Comparison of ENCODE assay signal across 11 mouse cellular contexts in the genomic region with DNA sequence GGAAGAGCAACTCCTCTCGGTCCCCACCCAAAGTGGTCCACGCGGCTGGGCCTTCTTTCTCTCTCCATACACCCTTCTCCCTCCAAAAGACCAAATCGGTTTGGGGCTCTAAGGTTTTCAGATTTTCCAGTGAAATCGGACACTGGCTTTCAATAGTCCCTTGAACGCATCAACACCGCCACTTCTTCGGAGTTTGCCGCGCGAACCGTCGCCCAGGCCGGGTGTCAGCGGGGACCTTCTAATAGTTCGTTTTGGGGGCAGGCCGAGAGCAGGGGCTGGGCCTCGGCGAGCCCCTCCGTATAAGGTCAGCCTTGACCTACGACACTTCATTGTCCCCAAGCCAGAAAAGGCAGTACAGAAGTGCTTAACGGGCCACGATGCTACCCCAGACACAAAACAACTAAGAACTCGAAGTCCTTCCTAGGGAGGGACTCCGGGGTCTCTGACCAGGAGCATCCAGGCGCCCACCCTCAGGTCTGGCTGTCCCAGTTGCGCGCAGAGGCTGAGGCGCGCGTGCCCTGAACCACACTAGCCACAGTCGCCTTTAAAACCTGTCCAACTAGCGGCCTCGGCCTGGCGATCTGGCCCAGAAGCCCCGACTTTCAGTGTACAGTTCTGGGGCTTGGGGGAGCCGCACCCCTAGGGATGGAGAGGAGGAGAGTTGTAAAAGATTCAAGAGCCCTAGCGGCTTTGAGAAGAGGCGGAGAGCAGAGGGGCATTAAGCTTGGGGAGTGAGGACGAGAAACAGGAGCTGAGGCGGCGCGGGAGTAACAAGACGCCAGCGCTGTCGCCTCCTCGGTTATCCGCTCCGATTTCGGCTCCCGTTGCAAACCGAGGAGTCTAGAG. TPM values are rescaled to one million over a fixed set of nuclear protein-coding genes. Genes with fewer than 3 reads are reported as not detected.
DNase-seq lines count a peak whose midpoint lies in the region; ATAC-seq and TF ChIP-seq lines count a peak whose summit lies in the region.
"Had no signal": no experiment of that assay in that cellular context is flagged by ENCODE, and none has a peak within 500 bp of the region (broad histone marks: within the 10 kb centered on the region; RNA-seq: fewer than 3 reads in every experiment).

No protein-coding gene starts in this region.

- H3K27ac ChIP-seq in gastrocnemius, adult 2 months, result no peak overlapping the region
- H3K27ac ChIP-seq in forebrain, embryonic 13.5 days, result peak overlapping the region; percentile 53
- H3K27ac ChIP-seq in limb, embryonic 14.5 days (replicated peaks; ENCODE audit: low read depth, low read length), result no peak overlapping the region
- H3K27ac ChIP-seq: stomach, embryonic 15.5 days had no signal

- peak overlapping the region; percentile 69 for H3K9ac ChIP-seq in forebrain, embryonic 13.5 days
- H3K9ac ChIP-seq in limb, embryonic 14.5 days (ENCODE audit: low read depth, low read length, severe bottlenecking), result no peak overlapping the region
- H3K9ac ChIP-seq: stomach, embryonic 15.5 days had no signal

- no peak for TF ChIP-seq POLR2A in limb, embryonic 14.5 days (IDR thresholded peaks at IDR 0.05; ENCODE audit: borderline replicate concordance, extremely low read depth, insufficient read depth, insufficient read length)

- H3K36me3 ChIP-seq in forebrain, embryonic 13.5 days (ENCODE audit: poor library complexity, severe bottlenecking), result no peaks in the 10 kb centered on the region
- no peaks in the 10 kb centered on the region for H3K36me3 ChIP-seq in limb, embryonic 14.5 days (ENCODE audit: control insufficient read depth, insufficient read depth, low read length)
- H3K36me3 ChIP-seq: stomach, embryonic 15.5 days had no signal

- H3K4me3 ChIP-seq in gastrocnemius, adult 2 months, result peak overlapping the region; percentile 53; the same call in 1 of the 2 replicates
- peak overlapping the region; percentile 44 for H3K4me3 ChIP-seq in forebrain, embryonic 13.5 days
- no peak overlapping the region for H3K4me3 ChIP-seq in limb, embryonic 14.5 days (replicated peaks; ENCODE audit: low read length)
- H3K4me3 ChIP-seq: stomach, embryonic 15.5 days had no signal

- H3K27me3 ChIP-seq in forebrain, embryonic 13.5 days, result peaks cover 88% of the 10 kb centered on the region
- peaks cover 98% of the 10 kb centered on the region for H3K27me3 ChIP-seq in limb, embryonic 14.5 days (ENCODE audit: control insufficient read depth, insufficient read depth, low read length)

- H3K9me3 ChIP-seq in forebrain, embryonic 13.5 days (replicated peaks), result no peaks in the 10 kb centered on the region
- H3K9me3 ChIP-seq in limb, embryonic 14.5 days (ENCODE audit: control insufficient read depth, low read length), result no peaks in the 10 kb centered on the region
- H3K9me3 ChIP-seq: stomach, embryonic 15.5 days had no signal

- DNase-seq in gastrocnemius, adult 2 months, result no peak
- DNase-seq in gastrocnemius, postnatal 25 days, result no peak
- peak; percentile 78 for DNase-seq in ZHBTc4 (ENCODE audit: low read depth, low spot score)
- DNase-seq in limb, embryonic 14.5 days (ENCODE audit: low spot score), result no peak
- DNase-seq in ovary, postnatal 14 days (ENCODE audit: low spot score), result no peak
- no peak for DNase-seq in urinary bladder, postnatal 10 days (ENCODE audit: low spot score)
- no peak for DNase-seq in thymus, adult 18-20 months

- no peak for TF ChIP-seq CTCF in gastrocnemius, adult 2 months (IDR thresholded peaks at IDR 0.05)

- intact Hi-C loops in gastrocnemius, adult 2 months (cut with DNase I), result no loop called here

- whole genome bisulfite sequencing in forebrain, embryonic 13.5 days, result under 1% methylated on average over 52 of the region's 52 CpGs
- under 1% methylated on average over 51 of the region's 52 CpGs for WGBS in limb, embryonic 14.5 days

- peak overlapping the region; percentile 53 for H3K4me2 ChIP-seq in forebrain, embryonic 13.5 days
- no peak overlapping the region for H3K4me2 ChIP-seq in limb, embryonic 14.5 days (replicated peaks; ENCODE audit: low read depth, low read length, severe bottlenecking)
- H3K4me2 ChIP-seq: stomach, embryonic 15.5 days had no signal

- H3K4me1 ChIP-seq in forebrain, embryonic 13.5 days, result peaks cover 71% of the 10 kb centered on the region
- H3K4me1 ChIP-seq in limb, embryonic 14.5 days (ENCODE audit: control insufficient read depth, insufficient read depth, low read length), result peaks cover 8% of the 10 kb centered on the region; the same call in 1 of the 2 replicates
- H3K4me1 ChIP-seq: stomach, embryonic 15.5 days had no signal

- no peak for ATAC-seq in forebrain, embryonic 13.5 days
- ATAC-seq in limb, embryonic 14.5 days (ENCODE audit: low FRiP score, low read depth), result peak; percentile 16; the same call in 1 of the 2 replicates

RNA-seq across cellular contexts. Expression of a gene that starts 7.6 kb away (rescaled TPM):
- total RNA-seq in gastrocnemius, adult 2 months (2021), result not detected
- total RNA-seq in gastrocnemius, postnatal 25 days (2021), result not detected
- polyA plus RNA-seq in forebrain, embryonic 13.5 days (2015; fragmentation: Nextera tagmentation; extraction: Ambion mirVana), result 24.9 and 36.8 TPM in 2 replicates
- polyA plus RNA-seq in limb, embryonic 14.5 days (2012; rRNA removed), result 0.04 TPM in 2 replicates
- not detected in 2 replicates for polyA plus RNA-seq in limb, embryonic 14.5 days (2014; fragmentation: Nextera tagmentation; extraction: Ambion mirVana)
- total RNA-seq: adrenal gland, postnatal 10 days had no signal
- polyA plus RNA-seq: large intestine, adult 2 months had no signal
